Mouse (Mus musculus) MEL (cell line): ENCODE measurements at regions not wholly inside any gene's neighbourhood (a gene's known extent, or its start where the extent isn't known, plus 50 kb on each side); places are given as distances from the start of the nearest gene placed in this dataset.

ENCODE experiments used
- ETS1 ChIP-seq: IDR thresholded peaks from 2 replicates; pipeline ENCODE4 v1.6.1; 2012; ENCODE audit warnings: low read depth, mild to moderate bottlenecking, inconsistent platforms, low read length, improper control_type of control experiment, moderate library complexity
- POLR2A ChIP-seq, 2 experiments: IDR thresholded peaks; 2 replicates each; pipeline ENCODE4 v1.6.1; 2011 to 2012; ENCODE audit warnings: low read length in 2 of 2, mild to moderate bottlenecking in 2 of 2, control low read depth in 1 of 2, improper control_type of control experiment in 1 of 2, low read depth in 1 of 2, moderate library complexity in 1 of 2; ENCODE audit not compliant: control insufficient read depth in 1 of 2, insufficient read depth in 1 of 2, poor library complexity in 1 of 2
- POLR2AphosphoS5 ChIP-seq: IDR thresholded peaks from 2 replicates; pipeline ENCODE4 v1.6.1; 2012; ENCODE audit warnings: low read depth, borderline replicate concordance, mild to moderate bottlenecking, inconsistent platforms, low read length, moderate library complexity, mixed read lengths
- ZC3H11A ChIP-seq: IDR thresholded peaks from 2 replicates; pipeline ENCODE4 v1.6.1; 2012; ENCODE audit warnings: low read depth, mild to moderate bottlenecking, inconsistent platforms, low read length, improper control_type of control experiment

DNA sequence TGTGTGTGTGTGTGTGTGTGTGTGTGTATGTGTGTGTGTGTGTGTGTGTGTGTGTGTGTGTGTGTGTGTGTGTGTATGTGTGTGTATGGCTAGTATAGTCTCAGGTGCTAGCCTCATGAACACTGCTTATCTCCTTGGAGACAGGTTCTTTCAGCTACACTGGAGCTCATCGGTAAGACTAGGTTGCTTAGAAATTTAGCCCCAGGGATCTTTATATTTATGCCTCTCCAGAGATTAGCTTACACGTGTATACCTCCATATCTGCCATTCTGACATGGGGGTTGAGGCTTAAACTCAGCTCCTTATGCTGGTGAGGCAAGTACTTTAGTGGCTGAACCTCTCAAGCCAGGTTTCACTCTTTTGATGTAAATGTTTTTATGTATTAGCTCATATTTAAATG lies 127.0 kb upstream of the Hgf start:
- TF ChIP-seq ZC3H11A, result no peak
- TF ChIP-seq POLR2A (IDR thresholded peaks at IDR 0.05; ENCODE audit: control insufficient read depth in 1 of 2, insufficient read depth in 1 of 2, low read depth in 1 of 2, low read length in 2 of 2, poor library complexity in 1 of 2), result no peak
- no peak for TF ChIP-seq ETS1
- TF ChIP-seq POLR2AphosphoS5, result no peak
